Mouse (Mus musculus) embryo, embryonic 9.5 days (tissue): ENCODE results near the gene Fxr1.
A peak's percentile ranks its signal among the peaks of the same experiment; 100 is the strongest.
"Not testable (repeated sequence)": the region's sequence is repeated elsewhere in the genome, so short reads cannot be mapped to it uniquely, and the experiment has no call there.

Experiments
- DNase-seq: peaks from one replicate; pipeline ENCODE4 v3.0.0-alpha.2; 2017; ENCODE audit errors: extremely low spot score

Fxr1 gene

DNA sequence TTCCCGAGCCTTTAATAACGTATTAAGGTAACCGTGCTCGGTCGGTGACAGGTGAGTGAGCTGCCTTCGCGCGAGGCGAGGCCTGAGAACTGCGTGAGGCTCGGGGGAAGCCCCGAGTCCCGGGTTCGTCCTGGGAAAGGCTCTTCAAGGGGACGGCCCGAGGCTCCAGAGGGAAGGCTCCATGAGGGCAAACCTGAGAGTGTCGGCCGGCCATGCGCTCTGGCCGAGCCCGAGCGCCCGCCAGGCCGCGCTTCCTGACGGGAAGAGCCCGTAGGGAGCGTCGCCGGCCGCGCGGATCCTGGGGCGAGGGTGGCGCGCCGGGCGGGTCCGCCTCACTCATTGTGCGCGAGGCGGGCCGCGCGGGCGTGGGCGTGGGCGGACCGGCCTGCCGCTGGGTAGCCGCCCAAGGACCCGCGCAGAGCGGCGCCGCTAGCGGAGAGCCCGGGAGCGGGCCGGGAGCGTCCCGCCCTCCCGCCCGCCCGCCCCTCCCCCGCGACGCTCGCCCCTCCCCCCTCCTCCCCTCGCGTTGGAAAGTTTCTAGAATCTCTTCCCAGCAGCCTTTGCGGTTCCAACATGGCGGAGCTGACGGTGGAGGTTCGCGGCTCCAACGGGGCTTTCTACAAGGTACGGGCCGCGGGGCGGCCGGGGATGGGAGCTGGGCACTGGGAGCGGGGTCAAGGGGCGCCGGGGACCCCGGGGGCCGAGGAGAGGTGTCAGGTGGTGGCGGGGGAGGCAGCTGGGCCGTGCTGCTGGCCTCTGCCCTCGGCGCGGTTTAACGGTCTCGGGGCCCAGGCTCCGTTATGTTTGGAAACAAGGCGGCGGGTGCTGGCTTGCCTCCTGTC is at the start of gene Fxr1:
TSS of gene Fxr1 (plus strand) at position 404 of the 842 bp plus-strand sequence.
- DNase-seq: peak; percentile 85

DNA sequence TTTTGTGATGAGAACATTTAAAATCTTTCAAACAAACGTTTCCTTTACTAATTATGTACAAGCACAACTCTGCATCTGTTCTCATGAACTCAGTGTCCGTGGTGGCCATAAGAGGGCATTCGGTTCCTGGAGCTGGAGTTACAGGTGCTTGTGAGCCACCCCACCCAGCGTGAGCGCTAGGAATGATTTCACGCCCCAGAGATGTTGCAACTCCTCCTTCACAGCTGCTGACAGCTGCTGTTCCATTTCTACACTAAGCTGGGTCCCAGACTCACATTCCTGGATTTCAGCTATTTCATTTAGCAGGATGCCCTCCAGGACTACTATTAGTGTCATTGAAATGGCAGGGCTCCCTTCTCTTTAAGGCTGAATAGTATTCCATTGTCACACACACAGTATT is 40.3 kb upstream of the Fxr1 start:
- no peak for DNase-seq

DNA sequence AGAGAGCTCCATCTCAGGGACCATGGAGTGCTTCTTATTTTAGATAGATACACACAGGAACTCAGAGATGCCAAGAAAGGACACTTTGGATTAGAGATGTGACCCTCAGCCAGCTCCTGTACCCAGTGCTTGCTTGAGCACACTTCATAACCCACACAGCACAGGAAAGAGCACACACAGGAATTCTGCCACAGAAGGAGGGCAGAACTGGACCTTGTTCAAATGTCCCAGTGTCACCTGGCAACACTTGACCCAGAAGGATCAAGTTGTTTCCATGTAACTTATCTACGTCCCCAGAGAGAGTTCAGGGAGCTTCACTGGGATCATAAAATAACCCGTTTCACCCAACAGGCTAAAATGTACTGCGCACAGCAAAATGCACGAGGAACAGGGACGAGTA is 37.0 kb upstream of the Fxr1 start:
- DNase-seq: no peak

GRCm38 (mm10) chr3:33989302-33989701 is 30.4 kb upstream of the Fxr1 start:
- no peak for DNase-seq

GRCm38 (mm10) chr3:33990451-33990850 is 29.3 kb upstream of the Fxr1 start:
- no peak for DNase-seq

DNA sequence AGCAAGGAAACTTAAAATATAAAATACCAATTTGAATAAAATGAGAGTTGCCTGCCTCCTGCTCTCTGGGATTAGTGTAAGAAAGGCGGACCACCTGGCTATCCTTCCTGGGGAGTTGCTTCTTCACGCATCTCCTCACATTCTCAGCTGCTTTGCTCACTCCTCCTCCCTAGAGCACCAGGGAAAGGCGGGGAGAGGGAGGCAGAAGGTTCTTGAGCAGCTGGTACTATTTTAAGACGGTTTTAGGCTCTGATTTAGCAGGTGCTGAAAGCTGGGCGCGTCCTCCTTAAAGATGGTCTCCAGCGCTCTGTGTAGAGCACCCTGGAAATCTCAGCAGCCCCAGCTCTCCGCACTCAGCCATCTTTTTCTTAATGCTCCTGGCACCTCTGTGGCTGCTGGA is 28.8 kb upstream of the Fxr1 start:
- DNase-seq: no peak

GRCm38 (mm10) chr3:33993421-33994126 is 26.2 kb upstream of the Fxr1 start:
- no peak for DNase-seq

DNA sequence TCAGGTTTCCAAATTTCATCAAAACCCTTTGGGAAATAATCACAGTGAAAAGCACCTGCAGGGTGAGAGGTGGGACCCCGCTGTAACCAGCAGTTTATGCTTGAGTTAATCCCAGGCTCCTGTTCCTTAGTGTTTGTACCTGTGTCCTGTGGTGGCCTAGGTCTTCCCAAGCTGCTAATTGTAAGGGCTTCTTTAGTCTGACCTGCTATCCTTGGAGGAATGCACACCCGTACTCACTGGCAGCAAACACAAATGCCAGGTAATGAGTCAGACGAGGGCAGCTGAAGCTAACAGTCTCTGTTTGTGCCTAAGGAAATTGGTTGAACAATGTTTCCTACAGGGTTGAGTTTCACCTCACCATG is 25.6 kb upstream of the Fxr1 start:
- no peak for DNase-seq

- DNase-seq: not testable (repeated sequence)
These were observed 18.1 kb upstream of the Fxr1 start for GRCm38 (mm10) chr3:34001691-34002090.

GRCm38 (mm10) chr3:34003860-34004259 is 15.9 kb upstream of the Fxr1 start:
- DNase-seq: no peak

DNA sequence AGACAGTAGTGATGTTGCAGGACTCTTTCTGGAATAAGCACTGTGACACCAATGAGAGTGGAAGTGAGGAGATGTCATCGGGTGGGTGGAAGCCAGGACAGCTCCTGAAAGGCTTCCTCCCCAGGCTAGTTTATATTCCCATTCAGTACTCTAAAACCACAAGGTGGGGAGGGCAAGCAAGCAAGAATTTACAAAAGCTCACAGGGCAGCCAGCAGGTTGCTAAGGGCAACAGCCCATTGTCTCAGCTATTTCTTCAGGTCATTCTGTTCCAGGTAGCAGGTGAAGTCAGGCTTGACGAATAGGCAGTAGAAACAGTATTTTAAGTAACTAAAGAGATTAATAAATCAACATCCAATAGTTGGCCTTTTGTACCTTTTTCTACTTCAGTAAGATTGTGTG is 13.4 kb upstream of the Fxr1 start:
- DNase-seq: no peak

DNA sequence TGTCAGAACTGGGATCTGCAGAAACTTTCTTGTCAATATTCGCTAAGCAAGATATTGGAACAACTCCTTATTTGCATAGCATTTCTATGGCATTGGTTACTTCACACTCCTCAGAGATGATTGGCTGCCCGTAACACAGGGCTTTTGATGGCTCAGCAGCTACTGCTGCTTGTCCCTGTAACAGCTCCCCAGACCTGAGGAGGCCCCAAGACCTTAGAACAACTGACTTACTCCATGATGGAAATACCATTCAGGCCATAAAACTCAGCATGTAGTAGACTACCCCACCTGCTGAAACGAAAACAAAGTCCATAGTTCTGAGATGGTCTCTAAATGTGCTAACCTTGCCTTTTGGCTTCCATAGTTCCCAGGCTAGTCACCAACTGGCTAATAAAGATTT is 12.9 kb upstream of the Fxr1 start:
- no peak for DNase-seq

DNA sequence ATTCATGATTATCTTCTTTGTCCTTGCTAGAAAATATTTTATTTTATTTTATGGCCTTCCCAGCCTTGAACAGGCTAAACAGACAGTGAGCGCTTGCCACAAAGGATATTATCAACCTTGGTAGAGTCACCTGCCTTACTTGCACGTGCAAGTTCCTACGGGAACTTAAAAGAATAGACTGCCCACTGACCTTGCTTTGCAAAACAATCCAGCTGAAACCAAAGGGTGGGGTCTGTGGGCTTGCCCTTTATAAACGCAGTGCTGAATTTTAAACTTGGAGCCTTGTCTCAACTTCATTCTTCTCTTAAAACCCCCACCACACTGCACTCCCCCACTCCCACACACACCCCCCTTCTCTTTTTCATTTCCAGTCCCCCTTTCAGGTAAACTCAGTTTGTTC is 12.1 kb upstream of the Fxr1 start:
- no peak for DNase-seq

- DNase-seq: no peak
These were observed 11.6 kb upstream of the Fxr1 start for GRCm38 (mm10) chr3:34008191-34008590.

DNA sequence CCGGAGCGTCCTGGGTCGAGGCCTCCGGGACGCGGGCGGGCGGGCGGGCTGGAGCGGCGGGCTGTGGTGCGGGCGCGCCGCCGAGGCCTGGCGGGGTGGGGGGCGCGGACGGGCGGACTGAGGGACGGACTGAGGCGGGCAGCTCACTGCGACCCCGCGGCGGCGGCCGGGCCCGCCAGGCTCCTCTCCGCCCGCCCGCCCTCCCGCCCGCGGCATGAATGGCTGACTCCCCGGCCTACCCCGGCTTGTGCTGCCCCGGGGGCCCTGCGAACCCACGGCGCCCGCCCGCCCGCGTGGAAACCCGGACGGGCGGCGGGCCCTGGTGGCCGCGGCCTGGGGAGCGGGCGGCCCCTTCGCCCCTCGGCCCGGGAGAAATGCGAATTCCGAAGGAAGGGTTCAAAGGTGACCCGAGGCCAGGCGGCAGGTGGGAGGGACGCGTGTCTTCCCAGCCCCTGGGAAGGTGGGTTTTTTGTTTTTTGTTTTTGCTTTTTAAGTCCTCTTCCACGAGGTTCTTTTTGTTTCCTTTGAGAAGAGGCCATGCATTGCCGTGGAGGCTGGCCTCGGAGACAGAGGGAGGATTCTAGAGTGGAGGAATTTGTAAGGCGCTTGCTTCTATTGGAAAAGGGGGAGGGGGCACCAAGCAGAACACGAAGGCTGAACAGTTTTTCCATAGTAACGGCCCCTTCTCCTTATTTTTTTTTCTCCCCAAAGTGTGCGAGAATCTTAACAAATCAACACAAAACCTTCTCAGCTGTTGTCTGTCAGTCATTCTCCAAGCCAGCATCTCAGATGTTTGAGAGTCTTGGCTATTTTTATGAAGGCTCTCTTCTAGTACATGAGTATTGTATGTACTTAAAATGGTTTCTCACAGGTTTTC is 877 bp downstream of the Fxr1 start:
- peak; percentile 52 for DNase-seq

DNA sequence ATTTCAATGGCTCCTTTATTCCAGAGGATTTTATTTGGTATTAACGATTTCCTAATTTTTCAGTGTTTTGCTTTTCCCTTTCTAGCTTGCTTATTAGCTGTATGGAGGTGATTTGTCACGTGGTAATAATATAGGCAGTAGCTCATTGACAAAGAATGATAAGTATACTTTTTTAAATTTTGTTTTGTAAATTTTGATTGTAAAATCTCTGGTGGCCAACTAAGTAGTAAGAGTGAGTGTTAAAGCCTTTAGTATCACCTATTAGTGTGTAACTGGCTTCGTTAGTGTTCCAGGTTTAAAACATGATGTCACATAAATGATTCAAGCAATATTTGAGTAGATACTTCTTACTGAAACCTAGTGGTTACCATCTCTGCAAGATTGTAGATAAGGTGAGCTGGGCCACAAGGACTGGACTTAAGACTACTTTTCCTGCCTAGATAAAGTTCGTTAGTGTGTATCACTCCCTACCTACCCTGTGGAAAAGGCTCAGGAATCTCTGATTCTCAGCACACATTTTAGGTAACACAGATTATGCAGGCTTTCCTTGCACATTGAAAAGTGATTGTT is 1.6 kb downstream of the Fxr1 start:
- DNase-seq: no peak

DNA sequence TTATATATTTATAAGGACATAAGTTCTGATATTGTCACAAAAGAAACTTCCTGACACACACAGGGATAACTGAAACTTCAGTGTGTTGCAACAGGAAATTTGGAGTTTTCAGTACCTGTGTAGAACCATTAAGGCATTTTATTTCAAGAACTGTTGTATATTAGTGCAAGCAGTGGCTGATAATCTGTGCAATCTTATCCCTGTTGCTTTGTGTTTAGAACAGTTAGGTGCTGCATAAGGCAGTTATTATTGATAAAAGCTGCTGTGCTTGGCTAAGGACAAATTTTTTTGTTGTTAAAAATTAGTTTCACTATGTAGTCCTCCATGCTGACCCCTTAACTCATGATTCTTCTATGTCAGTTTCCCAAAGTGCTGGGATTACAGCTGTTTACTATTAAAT is 9.2 kb downstream of the Fxr1 start:
- DNase-seq: no peak

DNA sequence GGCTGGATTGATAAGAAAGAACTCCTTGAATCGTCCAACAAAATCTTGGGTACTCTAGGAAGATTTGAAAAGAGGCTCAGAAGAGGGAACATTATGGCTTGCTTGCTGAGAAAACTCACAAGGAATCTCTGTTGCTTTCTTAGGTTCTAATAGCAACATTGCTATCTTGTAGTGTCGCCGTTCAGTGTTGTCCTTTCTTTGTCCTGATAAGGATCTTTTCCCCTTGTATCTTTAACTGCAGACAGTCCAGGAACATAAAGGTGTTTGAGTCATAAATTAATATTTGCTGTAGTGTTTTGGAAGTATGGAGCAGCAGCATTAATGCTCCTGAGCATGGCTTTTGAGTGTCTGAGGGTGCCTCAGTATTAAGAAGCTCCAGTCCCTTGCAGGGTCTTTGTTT is 10.9 kb downstream of the Fxr1 start:
- DNase-seq: no peak

- DNase-seq: no peak
These were observed 14.1 kb downstream of the Fxr1 start for GRCm38 (mm10) chr3:34033720-34034364.

GRCm38 (mm10) chr3:34034803-34035202 is 15.1 kb downstream of the Fxr1 start:
- no peak for DNase-seq

- no peak for DNase-seq
These were observed 16.0 kb downstream of the Fxr1 start for GRCm38 (mm10) chr3:34035706-34036105.

- DNase-seq: no peak
These were observed 22.2 kb downstream of the Fxr1 start for GRCm38 (mm10) chr3:34041990-34042389.
